In the genomic region with DNA sequence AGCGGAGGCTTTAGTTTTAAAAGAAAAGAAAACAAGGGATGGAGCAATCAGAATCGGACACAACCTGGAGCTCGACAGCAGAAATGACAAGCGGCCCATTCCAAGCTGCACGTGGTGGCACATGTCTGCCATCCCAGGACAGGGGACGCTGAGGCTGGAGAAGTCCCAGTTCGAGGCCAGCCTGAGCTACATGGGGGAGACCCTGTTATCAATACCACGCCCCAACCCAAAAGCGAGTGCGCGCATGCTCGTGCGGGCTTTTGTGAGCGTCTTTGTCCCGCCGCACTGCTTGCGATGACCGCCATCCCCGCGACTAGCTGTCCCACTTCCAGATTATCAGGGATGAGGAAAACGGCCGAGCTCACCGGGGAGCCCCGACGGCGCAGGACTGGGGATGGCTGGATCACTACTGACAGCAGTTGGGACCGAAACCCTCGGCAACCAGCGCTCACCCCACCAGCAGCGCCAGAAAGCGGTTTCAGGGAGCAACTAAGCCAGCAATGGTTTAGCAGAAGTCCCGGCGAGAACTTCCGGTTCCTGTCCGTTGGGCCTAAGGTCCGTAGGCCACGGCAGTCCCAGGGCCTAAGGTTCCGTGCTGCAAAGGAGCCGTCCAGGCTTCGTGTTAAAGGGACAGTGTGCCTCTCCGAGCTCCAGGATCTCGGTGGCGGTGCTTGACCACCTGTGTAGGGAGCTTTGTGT, we compare ENCODE assay signal across 8 mouse cellular contexts. TPM values are rescaled to one million over a fixed set of nuclear protein-coding genes. Genes with fewer than 3 reads are reported as not detected.
DNase-seq lines count a peak whose midpoint lies in the region; ATAC-seq and TF ChIP-seq lines count a peak whose summit lies in the region.

TSS of gene Gm26938 (minus strand) at position 51 of the 699 bp plus-strand sequence.
TSS of gene Psmg3 (minus strand) at position 529 of the 699 bp plus-strand sequence.

- H3K4me3 ChIP-seq in C2C12 (ENCODE audit: insufficient read depth, poor library complexity, severe bottlenecking): peak within 1 kb of the TSS; percentile 95
- H3K4me3 ChIP-seq in embryonic fibroblast, embryonic 13.5 days (ENCODE audit: insufficient read depth, low read length): peak within 1 kb of the TSS; percentile 87
- peak within 1 kb of the TSS; percentile 93 for H3K4me3 ChIP-seq in heart, embryonic 10.5 days
- peak within 1 kb of the TSS; percentile 96 for H3K4me3 ChIP-seq in kidney, embryonic 14.5 days (ENCODE audit: low read length)
- peak within 1 kb of the TSS; percentile 77 for H3K4me3 ChIP-seq in limb, embryonic 15.5 days
- peak within 1 kb of the TSS; percentile 86 for H3K4me3 ChIP-seq in midbrain, postnatal 0 days (ENCODE audit: low read depth, low read length)

- no peaks in the 10 kb centered on the region for H3K27me3 ChIP-seq in C2C12 (ENCODE audit: control insufficient read depth, insufficient read depth, insufficient read length)
- no peaks in the 10 kb centered on the region for H3K27me3 ChIP-seq in heart, embryonic 10.5 days (ENCODE audit: insufficient read depth, poor library complexity, severe bottlenecking)
- no peaks in the 10 kb centered on the region for H3K27me3 ChIP-seq in kidney, embryonic 14.5 days (ENCODE audit: control insufficient read depth, insufficient read depth, low read length)
- H3K27me3 ChIP-seq in limb, embryonic 15.5 days: no peaks in the 10 kb centered on the region
- H3K27me3 ChIP-seq in midbrain, postnatal 0 days (ENCODE audit: insufficient read depth, low read length): no peaks in the 10 kb centered on the region

- H3K9ac ChIP-seq in kidney, embryonic 14.5 days (ENCODE audit: low read depth, low read length): peak within 1 kb of the TSS; percentile 79
- peak within 1 kb of the TSS; percentile 71 for H3K9ac ChIP-seq in limb, embryonic 15.5 days
- H3K9ac ChIP-seq in midbrain, postnatal 0 days (replicated peaks; ENCODE audit: low read length, poor library complexity, severe bottlenecking): peak within 1 kb of the TSS; percentile 88

- H3K79me3 ChIP-seq in C2C12 (ENCODE audit: low read depth): peaks cover 14% of the 10 kb centered on the region

- peak within 1 kb of the TSS; percentile 91 for H3ac ChIP-seq in C2C12 (ENCODE audit: control insufficient read depth, insufficient read length, low read depth)

- peaks cover 30% of the 10 kb centered on the region for H3K36me3 ChIP-seq in C2C12 (ENCODE audit: control insufficient read depth, insufficient read depth)
- H3K36me3 ChIP-seq in heart, embryonic 10.5 days: peaks cover 30% of the 10 kb centered on the region
- H3K36me3 ChIP-seq in kidney, embryonic 14.5 days (ENCODE audit: control insufficient read depth, insufficient read depth, low read length): peaks cover 23% of the 10 kb centered on the region
- peaks cover 28% of the 10 kb centered on the region for H3K36me3 ChIP-seq in limb, embryonic 15.5 days
- H3K36me3 ChIP-seq in midbrain, postnatal 0 days (ENCODE audit: insufficient read depth, low read length): peaks cover 22% of the 10 kb centered on the region

- peak; percentile 88 for TF ChIP-seq POLR2A in embryonic fibroblast, embryonic 13.5 days (IDR thresholded peaks at IDR 0.05; ENCODE audit: low read depth, low read length)

- TF ChIP-seq CTCF in C2C12 (IDR thresholded peaks at IDR 0.05; ENCODE audit: control insufficient read depth, insufficient read depth, insufficient read length): no peak
- no peak for TF ChIP-seq CTCF in embryonic fibroblast, embryonic 13.5 days (IDR thresholded peaks at IDR 0.05; ENCODE audit: borderline replicate concordance, insufficient read depth, low read length)
- TF ChIP-seq CTCF in midbrain, postnatal 0 days (IDR thresholded peaks at IDR 0.05): 0 out of 2 replicates have a peak, but pooled peaks have one; percentile 2

- under 1% methylated on average over 43 of the region's 43 CpGs for WGBS in heart, embryonic 10.5 days
- WGBS in kidney, embryonic 14.5 days: under 1% methylated on average over 43 of the region's 43 CpGs
- WGBS in limb, embryonic 15.5 days: under 1% methylated on average over 43 of the region's 43 CpGs
- whole genome bisulfite sequencing in midbrain, postnatal 0 days: under 1% methylated on average over 43 of the region's 43 CpGs

- peak; percentile 95 for DNase-seq in brain, adult 2 months (ENCODE audit: low read depth, low spot score)
- peak; percentile 96 for DNase-seq in heart, embryonic 10.5 days (ENCODE audit: low spot score)
- peak; percentile 93 for DNase-seq in midbrain, postnatal 0 days (ENCODE audit: low spot score)
- peak; percentile 87 to 97 for DNase-seq in spleen, postnatal 10 days (ENCODE audit: low spot score in 2 of 2)

- H3K9me3 ChIP-seq in heart, embryonic 10.5 days: no peaks in the 10 kb centered on the region
- H3K9me3 ChIP-seq in kidney, embryonic 14.5 days (ENCODE audit: control insufficient read depth, low read length): no peaks in the 10 kb centered on the region
- H3K9me3 ChIP-seq in limb, embryonic 15.5 days: no peaks in the 10 kb centered on the region
- H3K9me3 ChIP-seq in midbrain, postnatal 0 days (ENCODE audit: low read length): no peaks in the 10 kb centered on the region

- H3K27ac ChIP-seq in embryonic fibroblast, embryonic 13.5 days (ENCODE audit: insufficient read depth, low read length): no peak within 1 kb of the TSS
- H3K27ac ChIP-seq in heart, embryonic 10.5 days: peak within 1 kb of the TSS; percentile 90
- H3K27ac ChIP-seq in kidney, embryonic 14.5 days (ENCODE audit: low read depth, low read length): peak within 1 kb of the TSS; percentile 73; the same call in 1 of the 2 replicates
- H3K27ac ChIP-seq in limb, embryonic 15.5 days: peak within 1 kb of the TSS; percentile 65; the same call in 1 of the 2 replicates
- H3K27ac ChIP-seq in midbrain, postnatal 0 days (ENCODE audit: low read depth, low read length): peak within 1 kb of the TSS; percentile 76

- H3K4me2 ChIP-seq in kidney, embryonic 14.5 days (replicated peaks; ENCODE audit: low read depth, low read length): peak within 1 kb of the TSS; percentile 95
- peak within 1 kb of the TSS; percentile 82 for H3K4me2 ChIP-seq in limb, embryonic 15.5 days
- peak within 1 kb of the TSS; percentile 95 for H3K4me2 ChIP-seq in midbrain, postnatal 0 days (ENCODE audit: low read depth, low read length, poor library complexity, severe bottlenecking)

- peaks cover 6% of the 10 kb centered on the region; the same call in 1 of the 2 replicates for H3K4me1 ChIP-seq in embryonic fibroblast, embryonic 13.5 days (ENCODE audit: control insufficient read depth, insufficient read depth, low read length)
- H3K4me1 ChIP-seq in heart, embryonic 10.5 days: peaks cover 16% of the 10 kb centered on the region
- H3K4me1 ChIP-seq in kidney, embryonic 14.5 days (ENCODE audit: control insufficient read depth, insufficient read depth, low read length): peaks cover 16% of the 10 kb centered on the region
- H3K4me1 ChIP-seq in limb, embryonic 15.5 days: peaks cover 11% of the 10 kb centered on the region
- peaks cover 10% of the 10 kb centered on the region; the same call in 1 of the 2 replicates for H3K4me1 ChIP-seq in midbrain, postnatal 0 days (ENCODE audit: insufficient read depth, low read length)

- peak; percentile 77 for ATAC-seq in kidney, embryonic 14.5 days (ENCODE audit: low FRiP score, low TSS enrichment)
- ATAC-seq in limb, embryonic 15.5 days (ENCODE audit: insufficient number of reproducible peaks, low FRiP score, low TSS enrichment, low read depth): peak; percentile 67
- ATAC-seq in midbrain, postnatal 0 days (ENCODE audit: low FRiP score): peak; percentile 83

- peaks cover 18% of the 10 kb centered on the region for H3K79me2 ChIP-seq in C2C12 (ENCODE audit: control insufficient read depth, insufficient read depth)

TF ChIP-seq in C2C12, 6 proteins besides CTCF, POLR2A, EP300 and RAD21:
- TF ChIP-seq MAX (IDR thresholded peaks at IDR 0.05): peak; percentile 45
- no peak for TF ChIP-seq MYOD1 (IDR thresholded peaks at IDR 0.05; ENCODE audit: control insufficient read depth, insufficient read length, low read depth)
- no peak for TF ChIP-seq CEBPB (IDR thresholded peaks at IDR 0.05; ENCODE audit: low read depth)
- TF ChIP-seq FOSL1 (IDR thresholded peaks at IDR 0.05; ENCODE audit: insufficient read depth, low read length, poor library complexity, severe bottlenecking): no peak
- TF ChIP-seq MYOG (IDR thresholded peaks at IDR 0.05; ENCODE audit: control insufficient read depth, extremely low read depth, insufficient read length): no peak
- TF ChIP-seq USF1 (IDR thresholded peaks at IDR 0.05; ENCODE audit: low read depth): peak; percentile 6

RNA-seq across cellular contexts. Expression of gene Gm26938, which starts in this region (rescaled TPM):
- 0.14 TPM for polyA plus RNA-seq in C2C12 (2012; fragmentation: generic; extraction: Trizol)
- polyA plus RNA-seq in embryonic fibroblast, embryonic 13.5 days (2011; ENCODE audit: insufficient read length, low read depth, missing spikeins): not detected in 2 replicates
- polyA plus RNA-seq in heart, embryonic 10.5 days (2016; fragmentation: Nextera tagmentation; extraction: Ambion mirVana): not detected in 2 replicates
- not detected in 2 replicates for polyA plus RNA-seq in kidney, embryonic 14.5 days (2014; fragmentation: Nextera tagmentation; extraction: Ambion mirVana)
- polyA plus RNA-seq in limb, embryonic 15.5 days (2015; fragmentation: Nextera tagmentation; extraction: Ambion mirVana): not detected in 2 replicates
- total RNA-seq in midbrain, postnatal 0 days (2014; rRNA removed): 1.3 TPM in 1 of 2 replicates, not detected in the other
- not detected in 2 replicates for polyA plus RNA-seq in midbrain, postnatal 0 days (2015; fragmentation: Nextera tagmentation; extraction: Ambion mirVana)

RNA-seq across cellular contexts. Expression of gene Psmg3, which starts in this region (rescaled TPM):
- 68.8 TPM for polyA plus RNA-seq in C2C12 (2012; fragmentation: generic; extraction: Trizol)
- 15.3 and 15.8 TPM in 2 replicates for polyA plus RNA-seq in embryonic fibroblast, embryonic 13.5 days (2011; ENCODE audit: insufficient read length, low read depth, missing spikeins)
- 57.0 and 76.5 TPM in 2 replicates for polyA plus RNA-seq in heart, embryonic 10.5 days (2016; fragmentation: Nextera tagmentation; extraction: Ambion mirVana)
- 82.4 and 87.9 TPM in 2 replicates for polyA plus RNA-seq in kidney, embryonic 14.5 days (2014; fragmentation: Nextera tagmentation; extraction: Ambion mirVana)
- 61.2 and 68.5 TPM in 2 replicates for polyA plus RNA-seq in limb, embryonic 15.5 days (2015; fragmentation: Nextera tagmentation; extraction: Ambion mirVana)
- total RNA-seq in midbrain, postnatal 0 days (2014; rRNA removed): 20.4 and 28.7 TPM in 2 replicates
- 61.0 and 65.9 TPM in 2 replicates for polyA plus RNA-seq in midbrain, postnatal 0 days (2015; fragmentation: Nextera tagmentation; extraction: Ambion mirVana)
